Mouse (Mus musculus): ENCODE measurements around the gene 4930402H24Rik. TPM values are rescaled to one million over a fixed set of nuclear protein-coding genes. Genes with fewer than 3 reads are reported as not detected.

Gene 4930402H24Rik
- polyA plus RNA-seq, 1 experiment from 2014 or later, result 11.0 TPM

GRCm38 (mm10) chr2:130667559-130667958 lies 238.6 kb downstream of the 4930402H24Rik start, which contains the start of gene Itpa:
Itpa (plus strand) TSS chr2:130667610.
- DNase-seq (ENCODE audit: low spot score), result peak; percentile 90

- peak; percentile 89 for DNase-seq (ENCODE audit: low spot score)
Measured at GRCm38 (mm10) chr2:130664102-130664701, 242.0 kb downstream of the 4930402H24Rik start, which contains the start of gene Ddrgk1. Ddrgk1 (minus strand) TSS chr2:130664659.

GRCm38 (mm10) chr2:130663342-130663741 lies 242.9 kb downstream of the 4930402H24Rik start:
- DNase-seq (ENCODE audit: low spot score), result no peak

DNA sequence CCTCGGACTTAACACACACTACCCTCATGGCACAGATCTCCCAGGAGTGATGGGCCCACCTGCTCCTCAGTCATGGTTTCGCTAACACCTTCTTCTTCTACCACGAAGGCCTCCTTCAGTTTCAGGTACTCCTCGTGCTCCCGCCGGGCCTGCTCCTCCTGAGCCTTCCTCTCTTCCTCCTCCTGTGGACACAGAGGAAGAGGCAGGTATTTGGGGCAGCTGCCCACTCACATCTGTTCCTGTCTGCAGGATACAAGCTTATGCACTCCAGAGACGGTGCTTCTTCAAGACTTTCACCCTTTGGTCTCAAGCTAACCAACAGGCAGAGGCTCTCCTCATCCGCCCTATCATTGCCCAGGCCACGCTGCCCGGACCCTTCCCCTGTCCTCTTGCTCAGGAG lies 247.7 kb downstream of the 4930402H24Rik start:
- no peak for DNase-seq (ENCODE audit: low spot score)

DNA sequence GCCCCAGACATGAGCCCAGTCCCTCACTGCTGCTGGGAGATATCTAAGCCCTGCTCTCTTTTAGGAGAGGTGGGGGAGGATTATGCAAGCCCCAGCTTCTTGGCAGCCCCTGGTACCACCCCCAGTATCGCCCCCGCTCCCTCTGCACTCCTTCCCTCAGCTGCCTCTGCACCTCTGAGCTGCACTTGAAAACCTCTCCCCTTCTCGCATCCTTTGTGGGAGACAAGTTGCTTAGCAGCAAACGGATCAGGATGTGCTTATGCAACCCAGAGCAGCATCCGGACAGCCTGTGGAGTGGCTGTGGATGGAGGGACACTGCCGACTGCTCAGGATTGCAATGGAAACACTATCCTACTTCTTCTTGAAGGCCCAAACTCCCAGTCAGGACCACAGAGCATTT lies 248.7 kb downstream of the 4930402H24Rik start:
- DNase-seq (ENCODE audit: low spot score), result no peak

GRCm38 (mm10) chr2:130656536-130656935 lies 249.7 kb downstream of the 4930402H24Rik start:
- DNase-seq (ENCODE audit: low spot score), result no peak

Other genes starting within 250 kb of the 4930402H24Rik start
- gene Ddrgk1, start 241.7 kb downstream of the 4930402H24Rik start, polyA plus RNA-seq (2015; fragmentation: Nextera tagmentation; extraction: Ambion mirVana), result 59.0 and 61.4 TPM in 2 replicates
- gene Itpa, start 238.8 kb downstream of the 4930402H24Rik start, polyA plus RNA-seq (2015; fragmentation: Nextera tagmentation; extraction: Ambion mirVana), result 107 and 112 TPM in 2 replicates
- gene Slc4a11, start 208.9 kb downstream of the 4930402H24Rik start, polyA plus RNA-seq (2015; fragmentation: Nextera tagmentation; extraction: Ambion mirVana), result 0.23 and 0.49 TPM in 2 replicates
- 3.0 and 5.0 TPM in 2 replicates for gene Atrn, start 89 bp upstream of the 4930402H24Rik start, polyA plus RNA-seq (2015; fragmentation: Nextera tagmentation; extraction: Ambion mirVana)
- 3.2 and 3.9 TPM in 2 replicates for gene Gfra4, start 136.7 kb upstream of the 4930402H24Rik start, polyA plus RNA-seq (2015; fragmentation: Nextera tagmentation; extraction: Ambion mirVana)
- gene Adam33, start 157.4 kb upstream of the 4930402H24Rik start, polyA plus RNA-seq (2015; fragmentation: Nextera tagmentation; extraction: Ambion mirVana), result 0.91 and 1.1 TPM in 2 replicates
- 0.56 and 0.63 TPM in 2 replicates for gene Siglec1, start 180.4 kb upstream of the 4930402H24Rik start, polyA plus RNA-seq (2015; fragmentation: Nextera tagmentation; extraction: Ambion mirVana)
- 1.7 and 2.3 TPM in 2 replicates for gene Hspa12b, start 220.9 kb upstream of the 4930402H24Rik start, polyA plus RNA-seq (2015; fragmentation: Nextera tagmentation; extraction: Ambion mirVana)
- not detected in 2 replicates for gene Gm11037, start 227.1 kb upstream of the 4930402H24Rik start, polyA plus RNA-seq (2015; fragmentation: Nextera tagmentation; extraction: Ambion mirVana)

All from thymus, postnatal 0 days (tissue).